26 mouse cellular contexts compared by ENCODE assay signal in genomic region chr12:117861249-117861648, GRCm38 (mm10). TPM values are rescaled to one million over a fixed set of nuclear protein-coding genes. Genes with fewer than 3 reads are reported as not detected.
DNase-seq lines count a peak whose midpoint lies in the region; ATAC-seq and TF ChIP-seq lines count a peak whose summit lies in the region.
"Had no signal": no experiment of that assay in that cellular context is flagged by ENCODE, and none has a peak within 500 bp of the region (broad histone marks: within the 10 kb centered on the region; RNA-seq: fewer than 3 reads in every experiment).

No protein-coding gene starts in this region.

- no peaks in the 10 kb centered on the region for H3K27me3 ChIP-seq in midbrain, embryonic 11.5 days (ENCODE audit: control insufficient read depth, insufficient read depth, low read length)
- H3K27me3 ChIP-seq in midbrain, postnatal 0 days (ENCODE audit: insufficient read depth, low read length) = no peaks in the 10 kb centered on the region
- H3K27me3 ChIP-seq in forebrain, embryonic 10.5 days (ENCODE audit: poor library complexity, severe bottlenecking) = no peaks in the 10 kb centered on the region
- no peaks in the 10 kb centered on the region for H3K27me3 ChIP-seq in liver, embryonic 12.5 days (replicated peaks)
- H3K27me3 ChIP-seq: embryonic facial prominence, embryonic 13.5 days; embryonic facial prominence, embryonic 15.5 days; forebrain, embryonic 12.5 days; Patski had no signal

- H3K4me3 ChIP-seq in midbrain, embryonic 11.5 days (ENCODE audit: low read depth, low read length) = no peak overlapping the region
- no peak overlapping the region for H3K4me3 ChIP-seq in midbrain, postnatal 0 days (ENCODE audit: low read depth, low read length)
- no peak overlapping the region for H3K4me3 ChIP-seq in forebrain, embryonic 10.5 days
- H3K4me3 ChIP-seq in liver, embryonic 12.5 days = no peak overlapping the region
- H3K4me3 ChIP-seq: embryonic facial prominence, embryonic 13.5 days; embryonic facial prominence, embryonic 15.5 days; forebrain, embryonic 12.5 days had no signal

- H3K36me3 ChIP-seq in midbrain, embryonic 11.5 days (ENCODE audit: control insufficient read depth, insufficient read depth, low read length) = no peaks in the 10 kb centered on the region
- no peaks in the 10 kb centered on the region for H3K36me3 ChIP-seq in midbrain, postnatal 0 days (ENCODE audit: insufficient read depth, low read length)
- H3K36me3 ChIP-seq in forebrain, embryonic 10.5 days (replicated peaks) = peaks cover 27% of the 10 kb centered on the region
- peaks cover 22% of the 10 kb centered on the region for H3K36me3 ChIP-seq in liver, embryonic 12.5 days
- H3K36me3 ChIP-seq: embryonic facial prominence, embryonic 15.5 days had no signal

- H3K4me1 ChIP-seq in midbrain, embryonic 11.5 days (ENCODE audit: control insufficient read depth, insufficient read depth, low read length) = no peaks in the 10 kb centered on the region
- H3K4me1 ChIP-seq in midbrain, postnatal 0 days (ENCODE audit: insufficient read depth, low read length) = no peaks in the 10 kb centered on the region
- no peaks in the 10 kb centered on the region for H3K4me1 ChIP-seq in forebrain, embryonic 10.5 days
- 0 out of 2 replicates have a peak, but pooled peaks cover 4% of the 10 kb centered on the region for H3K4me1 ChIP-seq in liver, embryonic 12.5 days
- H3K4me1 ChIP-seq: embryonic facial prominence, embryonic 15.5 days; forebrain, embryonic 12.5 days had no signal

- peak; percentile 61 for DNase-seq in midbrain, embryonic 11.5 days (ENCODE audit: low spot score, missing footprints)
- no peak for DNase-seq in midbrain, postnatal 0 days (ENCODE audit: low spot score)
- no peak for DNase-seq in forebrain, embryonic 10.5 days (ENCODE audit: extremely low spot score, low spot score)
- DNase-seq: adrenal gland, adult 8-10 months; adrenal gland, postnatal 14 days; adrenal gland, postnatal 36 days; B cell, adult 2 months; cerebellum, adult 11 months; cerebellum, adult 18-20 months; cerebellum, adult 8-10 months; cerebellum, adult 9-11 months; cerebellum, postnatal 14 days; cerebellum, postnatal 36 days; embryo, embryonic 11 days had no signal

- ATAC-seq in midbrain, embryonic 11.5 days (ENCODE audit: low FRiP score) = no peak
- no peak for ATAC-seq in midbrain, postnatal 0 days (ENCODE audit: low FRiP score)
- ATAC-seq in erythroblast, adult 5-6 weeks (replicated peaks; ENCODE audit: low FRiP score, poor library complexity, severe bottlenecking) = 0 out of 2 replicates have a peak, but pooled peaks have one; percentile 51
- ATAC-seq in megakaryocyte, adult 5-6 weeks (ENCODE audit: poor library complexity, severe bottlenecking) = peak; percentile 21; the same call in 1 of the 2 replicates
- ATAC-seq in neutrophil, adult 5-6 weeks (ENCODE audit: extremely low read depth, insufficient number of reproducible peaks, low FRiP score, poor library complexity, severe bottlenecking) = peak; percentile 21
- ATAC-seq in CD4-positive, CD25-positive, alpha-beta regulatory T cell, adult 4 months = no peak
- ATAC-seq in liver, embryonic 12.5 days = no peak
- ATAC-seq: activated CD4-positive, CD25-positive, alpha-beta regulatory T cell, adult 4 months; forebrain, embryonic 14.5 days; forebrain, embryonic 16.5 days; Patski had no signal

- H3K9ac ChIP-seq in midbrain, embryonic 11.5 days (ENCODE audit: low read length) = no peak overlapping the region
- no peak overlapping the region for H3K9ac ChIP-seq in midbrain, postnatal 0 days (replicated peaks; ENCODE audit: low read length, poor library complexity, severe bottlenecking)
- H3K9ac ChIP-seq in liver, embryonic 12.5 days = no peak overlapping the region
- H3K9ac ChIP-seq: embryonic facial prominence, embryonic 13.5 days; embryonic facial prominence, embryonic 15.5 days; forebrain, embryonic 12.5 days had no signal

- no peak overlapping the region for H3K4me2 ChIP-seq in midbrain, embryonic 11.5 days
- H3K4me2 ChIP-seq in midbrain, postnatal 0 days (ENCODE audit: low read depth, low read length, poor library complexity, severe bottlenecking) = no peak overlapping the region
- H3K4me2 ChIP-seq in liver, embryonic 12.5 days = no peak overlapping the region
- H3K4me2 ChIP-seq: embryonic facial prominence, embryonic 13.5 days; embryonic facial prominence, embryonic 15.5 days; forebrain, embryonic 12.5 days had no signal

- TF ChIP-seq CTCF in midbrain, postnatal 0 days (IDR thresholded peaks at IDR 0.05) = no peak

- 60% methylated on average over 3 of the region's 3 CpGs for WGBS in midbrain, embryonic 11.5 days
- WGBS in midbrain, postnatal 0 days = 59% methylated on average over 3 of the region's 3 CpGs
- 71% methylated on average over 3 of the region's 3 CpGs for WGBS in forebrain, embryonic 10.5 days
- 60% methylated on average over 3 of the region's 3 CpGs for WGBS in liver, embryonic 12.5 days (ENCODE audit: insufficient replicate concordance)

- H3K27ac ChIP-seq in midbrain, embryonic 11.5 days (ENCODE audit: low read depth, low read length) = no peak overlapping the region
- H3K27ac ChIP-seq in midbrain, postnatal 0 days (ENCODE audit: low read depth, low read length) = no peak overlapping the region
- no peak overlapping the region for H3K27ac ChIP-seq in forebrain, embryonic 10.5 days
- no peak overlapping the region for H3K27ac ChIP-seq in liver, embryonic 12.5 days
- H3K27ac ChIP-seq: embryonic facial prominence, embryonic 13.5 days; embryonic facial prominence, embryonic 15.5 days; forebrain, embryonic 12.5 days had no signal

- H3K9me3 ChIP-seq in midbrain, embryonic 11.5 days (ENCODE audit: control insufficient read depth, low read length) = no peaks in the 10 kb centered on the region
- H3K9me3 ChIP-seq in midbrain, postnatal 0 days (ENCODE audit: low read length) = no peaks in the 10 kb centered on the region
- no peaks in the 10 kb centered on the region for H3K9me3 ChIP-seq in forebrain, embryonic 10.5 days
- H3K9me3 ChIP-seq in liver, embryonic 12.5 days (replicated peaks) = no peaks in the 10 kb centered on the region
- H3K9me3 ChIP-seq: embryonic facial prominence, embryonic 13.5 days; embryonic facial prominence, embryonic 15.5 days; forebrain, embryonic 12.5 days had no signal

RNA-seq across cellular contexts. Expression of gene Cdca7l, which starts 57.2 kb away (rescaled TPM):
- polyA plus RNA-seq in midbrain, embryonic 11.5 days (2014; fragmentation: Nextera tagmentation; extraction: Ambion mirVana) = 41.2 and 45.2 TPM in 2 replicates
- 1.3 and 2.5 TPM in 2 replicates for total RNA-seq in midbrain, postnatal 0 days (2014; rRNA removed)
- polyA plus RNA-seq in midbrain, postnatal 0 days (2015; fragmentation: Nextera tagmentation; extraction: Ambion mirVana) = 1.8 and 2.2 TPM in 2 replicates
- 8.4 and 13.4 TPM in 2 replicates for total RNA-seq in erythroblast, adult 5-6 weeks (2015; ENCODE audit: low replicate concordance)
- total RNA-seq in erythroblast, adult 5-6 weeks (2017; ENCODE audit: low replicate concordance) = 19.7 and 38.7 TPM in 2 replicates
- 17.7 and 22.1 TPM in 2 replicates for total RNA-seq in megakaryocyte, adult 5-6 weeks (2015)
- total RNA-seq in megakaryocyte, adult 5-6 weeks (2017) = 41.9 and 50.9 TPM in 2 replicates
- 7.6 and 7.7 TPM in 2 replicates for total RNA-seq in neutrophil, adult 5-6 weeks (2017)
- polyA plus RNA-seq in CD4-positive, CD25-positive, alpha-beta regulatory T cell, adult 4 months (2017; shearing (Covaris generic)) = 10 to 100 TPM; 32.9 to 35.5 TPM
- polyA plus RNA-seq in forebrain, embryonic 10.5 days (2016; fragmentation: Nextera tagmentation; extraction: Ambion mirVana) = 73.9 and 74.2 TPM in 2 replicates
- polyA plus RNA-seq in liver, embryonic 12.5 days (2016; fragmentation: Nextera tagmentation; extraction: Ambion mirVana) = 34.8 and 35.2 TPM in 2 replicates

Comparison
In these comparisons a context has a peak if more than half of its experiments do, and no peak if none do; other contexts are left out.
1. RNA of gene Cdca7l, which starts 57.2 kb away (polyA plus RNA-seq): 73.9 to 74.2 TPM in forebrain, embryonic 10.5 days, 41.2 to 45.2 TPM in midbrain, embryonic 11.5 days, 32.9 to 35.5 TPM in CD4-positive, CD25-positive, alpha-beta regulatory T cell, adult 4 months and 34.8 to 35.2 TPM in liver, embryonic 12.5 days; 1.8 to 2.2 TPM in midbrain, postnatal 0 days; every median in the first group is over 10 times any median in the second.
2. ATAC-seq: peak in erythroblast, adult 5-6 weeks (single experiment), megakaryocyte, adult 5-6 weeks (single experiment) and neutrophil, adult 5-6 weeks (single experiment); none in midbrain, embryonic 11.5 days (single experiment), midbrain, postnatal 0 days (single experiment), CD4-positive, CD25-positive, alpha-beta regulatory T cell, adult 4 months (single experiment) and liver, embryonic 12.5 days (single experiment).